Mouse (Mus musculus) small intestine, adult 2 months (tissue): ENCODE results near the gene Tfap2a.

ENCODE experiments used
- CTCF ChIP-seq: fragments of 200-500 bp; IDR thresholded peaks from 2 replicates; pipeline ENCODE4 v1.5.1; 2012; ENCODE audit warnings: low read depth, mild to moderate bottlenecking, control low read depth, inconsistent platforms, low read length, moderate library complexity, mixed read lengths; ENCODE audit not compliant: insufficient replicate concordance, insufficient read length; ENCODE audit errors: extremely low read depth
- POLR2A ChIP-seq: fragments of 200-500 bp; IDR thresholded peaks from 2 replicates; pipeline ENCODE4 v1.6.1; 2012; ENCODE audit warnings: low read depth, mild to moderate bottlenecking, control low read depth, inconsistent platforms, low read length, moderate library complexity

- TF ChIP-seq CTCF (no peak), POLR2A (no peak)
These were observed 10.8 kb upstream of the Tfap2a start for GRCm38 (mm10) chr13:40748785-40749602.
